Mouse (Mus musculus) C2C12 (cell line): ENCODE measurements around the gene Ropn1l.

Source experiments
- CEBPB ChIP-seq: IDR thresholded peaks from one replicate; pipeline ENCODE4 v1.6.1; 2011; ENCODE audit warnings: low read depth, mild to moderate bottlenecking, control low read depth, moderate library complexity
- CTCF ChIP-seq: IDR thresholded peaks from one replicate; pipeline ENCODE4 v1.5.1; 2011; ENCODE audit not compliant: control insufficient read depth, insufficient read depth, insufficient read length
- FOSL1 ChIP-seq: IDR thresholded peaks from one replicate; pipeline ENCODE4 v1.8.0; 2011; ENCODE audit warnings: mild to moderate bottlenecking, low read length; ENCODE audit not compliant: poor library complexity, insufficient read depth, severe bottlenecking
- MAX ChIP-seq: IDR thresholded peaks from one replicate; pipeline ENCODE4 v1.6.1; 2011; ENCODE audit warnings: mild to moderate bottlenecking, control low read depth
- MYOD1 ChIP-seq: IDR thresholded peaks from one replicate; pipeline ENCODE4 v1.6.1; 2011; ENCODE audit warnings: low read depth; ENCODE audit not compliant: control insufficient read depth, insufficient read length
- MYOG ChIP-seq: IDR thresholded peaks from one replicate; pipeline ENCODE4 v1.6.1; 2011; ENCODE audit not compliant: control insufficient read depth, insufficient read length; ENCODE audit errors: extremely low read depth
- USF1 ChIP-seq: IDR thresholded peaks from one replicate; pipeline ENCODE4 v1.6.1; 2011; ENCODE audit warnings: low read depth, mild to moderate bottlenecking, control low read depth, moderate library complexity

DNA sequence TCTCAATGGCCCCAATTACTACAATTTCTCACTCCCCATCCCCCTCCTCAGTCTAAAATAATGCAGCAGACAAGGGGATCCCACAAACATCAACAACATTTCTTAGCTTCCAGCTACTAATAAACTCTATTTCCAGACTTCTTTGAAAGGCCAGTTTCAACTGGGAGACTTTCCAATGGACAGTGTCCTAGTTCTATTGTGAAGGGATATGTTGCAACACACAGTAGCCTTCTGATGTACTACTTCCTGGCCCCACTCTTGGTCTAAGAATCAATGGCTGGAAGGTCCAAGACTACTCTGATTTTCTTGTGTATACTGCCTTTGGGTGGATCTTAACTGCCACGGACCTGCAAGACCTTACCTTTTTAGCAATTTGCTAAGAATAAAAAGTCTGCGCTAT lies 12.3 kb upstream of the Ropn1l start:
- no peak for TF ChIP-seq CTCF
- no peak for TF ChIP-seq CEBPB
- TF ChIP-seq MAX: no peak
- TF ChIP-seq USF1: no peak
- TF ChIP-seq MYOG: no peak
- TF ChIP-seq FOSL1: no peak
- TF ChIP-seq MYOD1: no peak
